Mouse (Mus musculus): ENCODE data around the gene Ets1. TPM values are rescaled to one million over a fixed set of nuclear protein-coding genes. Genes with fewer than 3 reads are reported as not detected.
A peak's percentile ranks its signal among the peaks of the same experiment; 100 is the strongest.

The Ets1 gene
- polyA plus RNA-seq, 1 experiment from 2014 or later = 36.6 TPM

- WGBS = 81% methylated on average over 3 of the region's 3 CpGs
- peaks cover 35% of the 10 kb centered on the region for H3K4me1 ChIP-seq
- peaks cover 68% of the 10 kb centered on the region for H3K27me3 ChIP-seq (replicated peaks)
Observed at GRCm38 (mm10) chr9:32673923-32674322, 37.9 kb downstream of the Ets1 start.

GRCm38 (mm10) chr9:32675671-32676409, 39.8 kb downstream of the Ets1 start:
- Histone ChIP-seq H3K9ac (no peak overlapping the region), H3K4me1 (peaks cover 35% of the 10 kb centered on the region), H3K27me3 (replicated peaks) (peaks cover 72% of the 10 kb centered on the region), H3K36me3 (no peaks in the 10 kb centered on the region), H3K27ac (no peak overlapping the region), H3K9me3 (no peaks in the 10 kb centered on the region), H3K4me2 (replicated peaks) (peak overlapping the region; percentile 18), H3K4me3 (no peak overlapping the region)
- 6% methylated on average over 9 of the region's 9 CpGs for WGBS
- ATAC-seq (ENCODE audit: low FRiP score, low read depth) = peak; percentile 66; the same call in 1 of the 2 replicates

More at GRCm38 (mm10) chr9:32673923-32674322, 37.9 kb downstream of the Ets1 start:
- Histone ChIP-seq H3K4me2 (replicated peaks) (no peak overlapping the region), H3K4me3 (no peak overlapping the region), H3K36me3 (no peaks in the 10 kb centered on the region), H3K27ac (no peak overlapping the region), H3K9ac (no peak overlapping the region), H3K9me3 (no peaks in the 10 kb centered on the region)
- no peak for ATAC-seq (ENCODE audit: low FRiP score, low read depth)

- H3K27me3 ChIP-seq (replicated peaks) = peaks cover 70% of the 10 kb centered on the region
Observed at GRCm38 (mm10) chr9:32676480-32676879, 40.5 kb downstream of the Ets1 start.

GRCm38 (mm10) chr9:32677646-32678045, 41.6 kb downstream of the Ets1 start:
- no peak for ATAC-seq (ENCODE audit: low FRiP score, low read depth)

More at GRCm38 (mm10) chr9:32676480-32676879, 40.5 kb downstream of the Ets1 start:
- 4% methylated on average over 3 of the region's 3 CpGs for WGBS
- H3K4me2 ChIP-seq (replicated peaks) = peak overlapping the region; percentile 18
- H3K4me1 ChIP-seq = peaks cover 33% of the 10 kb centered on the region
- no peaks in the 10 kb centered on the region for H3K36me3 ChIP-seq
- H3K27ac ChIP-seq = no peak overlapping the region
- no peak overlapping the region for H3K4me3 ChIP-seq
- H3K9me3 ChIP-seq = no peaks in the 10 kb centered on the region
- H3K9ac ChIP-seq = no peak overlapping the region
- ATAC-seq (ENCODE audit: low FRiP score, low read depth) = no peak

GRCm38 (mm10) chr9:32678120-32678757, 42.2 kb downstream of the Ets1 start:
- Histone ChIP-seq H3K27ac (no peak overlapping the region), H3K27me3 (replicated peaks) (peaks cover 67% of the 10 kb centered on the region), H3K4me1 (peaks cover 16% of the 10 kb centered on the region), H3K9ac (no peak overlapping the region), H3K4me3 (no peak overlapping the region), H3K9me3 (no peaks in the 10 kb centered on the region), H3K4me2 (replicated peaks) (no peak overlapping the region), H3K36me3 (no peaks in the 10 kb centered on the region)
- no peak for ATAC-seq (ENCODE audit: low FRiP score, low read depth)
- WGBS = 49% methylated on average over 4 of the region's 4 CpGs

More at GRCm38 (mm10) chr9:32677646-32678045, 41.6 kb downstream of the Ets1 start:
- Histone ChIP-seq H3K27ac (no peak overlapping the region), H3K27me3 (replicated peaks) (peaks cover 69% of the 10 kb centered on the region), H3K9ac (no peak overlapping the region), H3K4me3 (no peak overlapping the region), H3K4me1 (peaks cover 21% of the 10 kb centered on the region), H3K4me2 (replicated peaks) (no peak overlapping the region), H3K36me3 (no peaks in the 10 kb centered on the region), H3K9me3 (no peaks in the 10 kb centered on the region)
- 85% methylated on average over 6 of the region's 6 CpGs for WGBS

GRCm38 (mm10) chr9:32679531-32679930, 43.5 kb downstream of the Ets1 start:
- Histone ChIP-seq H3K9me3 (no peaks in the 10 kb centered on the region), H3K4me1 (peaks cover 16% of the 10 kb centered on the region), H3K4me3 (no peak overlapping the region), H3K27ac (no peak overlapping the region), H3K4me2 (replicated peaks) (no peak overlapping the region), H3K9ac (no peak overlapping the region), H3K36me3 (no peaks in the 10 kb centered on the region), H3K27me3 (replicated peaks) (peaks cover 68% of the 10 kb centered on the region)
- ATAC-seq (ENCODE audit: low FRiP score, low read depth) = no peak
- WGBS = 86% methylated on average over 6 of the region's 6 CpGs

GRCm38 (mm10) chr9:32680201-32680600, 44.2 kb downstream of the Ets1 start:
- H3K36me3 ChIP-seq = no peaks in the 10 kb centered on the region
- no peak overlapping the region for H3K4me3 ChIP-seq
- no peak overlapping the region for H3K4me2 ChIP-seq (replicated peaks)
- H3K4me1 ChIP-seq = peaks cover 15% of the 10 kb centered on the region
- 86% methylated on average over 2 of the region's 2 CpGs for WGBS
- ATAC-seq (ENCODE audit: low FRiP score, low read depth) = no peak
- H3K9ac ChIP-seq = no peak overlapping the region
- H3K9me3 ChIP-seq = no peaks in the 10 kb centered on the region
- no peak overlapping the region for H3K27ac ChIP-seq
- peaks cover 69% of the 10 kb centered on the region for H3K27me3 ChIP-seq (replicated peaks)

GRCm38 (mm10) chr9:32685793-32686558, 50.0 kb downstream of the Ets1 start:
- 5% methylated on average over 8 of the region's 8 CpGs for WGBS
- Histone ChIP-seq H3K36me3 (no peaks in the 10 kb centered on the region), H3K27me3 (replicated peaks) (peaks cover 66% of the 10 kb centered on the region), H3K27ac (no peak overlapping the region), H3K4me2 (replicated peaks) (0 out of 2 replicates have a peak overlapping the region, but pooled peaks have one; percentile 5), H3K4me3 (no peak overlapping the region), H3K9me3 (no peaks in the 10 kb centered on the region), H3K9ac (no peak overlapping the region), H3K4me1 (peaks cover 12% of the 10 kb centered on the region)
- peak; percentile 91 for ATAC-seq (ENCODE audit: low FRiP score, low read depth)

- H3K9ac ChIP-seq = no peak overlapping the region
- ATAC-seq (ENCODE audit: low FRiP score, low read depth) = no peak
- H3K9me3 ChIP-seq = no peaks in the 10 kb centered on the region
- H3K27me3 ChIP-seq (replicated peaks) = peaks cover 69% of the 10 kb centered on the region
- no peak overlapping the region for H3K4me2 ChIP-seq (replicated peaks)
- no peak overlapping the region for H3K27ac ChIP-seq
- H3K4me1 ChIP-seq = peaks cover 12% of the 10 kb centered on the region
- no peak overlapping the region for H3K4me3 ChIP-seq
- WGBS = 67% methylated on average over 2 of the region's 2 CpGs
- H3K36me3 ChIP-seq = no peaks in the 10 kb centered on the region
Observed at GRCm38 (mm10) chr9:32688351-32688750, 52.3 kb downstream of the Ets1 start.

GRCm38 (mm10) chr9:32691151-32691925, 55.3 kb downstream of the Ets1 start:
- Histone ChIP-seq H3K27me3 (replicated peaks) (peaks cover 69% of the 10 kb centered on the region), H3K9me3 (no peaks in the 10 kb centered on the region), H3K36me3 (no peaks in the 10 kb centered on the region), H3K27ac (no peak overlapping the region), H3K4me1 (peaks cover 12% of the 10 kb centered on the region; the same call in 1 of the 2 replicates), H3K4me2 (replicated peaks) (no peak overlapping the region), H3K4me3 (no peak overlapping the region), H3K9ac (no peak overlapping the region)
- 78% methylated on average over 12 of the region's 12 CpGs for WGBS
- no peak for ATAC-seq (ENCODE audit: low FRiP score, low read depth)

GRCm38 (mm10) chr9:32692944-32693343, 56.9 kb downstream of the Ets1 start:
- Histone ChIP-seq H3K9me3 (no peaks in the 10 kb centered on the region), H3K4me2 (replicated peaks) (no peak overlapping the region), H3K27ac (no peak overlapping the region), H3K9ac (no peak overlapping the region), H3K4me3 (no peak overlapping the region), H3K4me1 (peaks cover 11% of the 10 kb centered on the region; the same call in 1 of the 2 replicates), H3K27me3 (replicated peaks) (peaks cover 74% of the 10 kb centered on the region), H3K36me3 (no peaks in the 10 kb centered on the region)
- ATAC-seq (ENCODE audit: low FRiP score, low read depth) = no peak
- whole genome bisulfite sequencing = 90% methylated on average over 2 of the region's 2 CpGs

All from neural tube, embryonic 12.5 days (tissue).